Mouse (Mus musculus) kidney, embryonic 14.5 days (tissue): ENCODE data around the gene Rad52. TPM values are rescaled to one million over a fixed set of nuclear protein-coding genes. Genes with fewer than 3 reads are reported as not detected.

Experiments
- polyA plus RNA-seq: library from polyadenylated mRNA; unstranded; fragments of >200 nt; fragmentation: Nextera tagmentation; extraction: Ambion mirVana; gene quantifications from 2 replicates; pipeline ENCODE4 v1.2.1, GENCODE M21; 2014

Rad52 gene
- polyA plus RNA-seq, 1 experiment from 2014 or later: 29.8 TPM

Other genes with a start within 250 kb of the Rad52 start
- gene Erc1, start 54.5 kb upstream of the Rad52 start, polyA plus RNA-seq: 13.2 and 30.0 TPM in 2 replicates
- 74.9 and 82.7 TPM in 2 replicates for gene Wnk1, start 136.0 kb downstream of the Rad52 start, polyA plus RNA-seq
- not detected in 2 replicates for gene Ninj2, start 190.7 kb downstream of the Rad52 start, polyA plus RNA-seq